Mouse (Mus musculus) kidney, postnatal 36 days (tissue): ENCODE data around the gene Gm28230.

Experiments
- DNase-seq, 2 experiments: peaks; one replicate each; pipeline ENCODE4 v3.0.0; 2021 to 2022; ENCODE audit warnings: mixed read lengths in 2 of 2

Gm28230 gene

GRCm38 (mm10) chr2:74774359-74774758 is 47.8 kb downstream of the Gm28230 start:
- no peak for DNase-seq

- no peak for DNase-seq
Observed at GRCm38 (mm10) chr2:74777536-74778275, 51.2 kb downstream of the Gm28230 start.

- DNase-seq: no peak
Observed at GRCm38 (mm10) chr2:74781386-74781785, 54.9 kb downstream of the Gm28230 start.

GRCm38 (mm10) chr2:74795531-74795930 is 69.0 kb downstream of the Gm28230 start:
- no peak for DNase-seq
